Mouse (Mus musculus): ENCODE data around the gene Bbs4. TPM values are rescaled to one million over a fixed set of nuclear protein-coding genes. Genes with fewer than 3 reads are reported as not detected.

The Bbs4 gene
- polyA plus RNA-seq, 1 experiment from 2014 or later: 17.5 TPM

- Histone ChIP-seq H3K9ac (no peak overlapping the region), H3K9me3 (no peaks in the 10 kb centered on the region), H3K4me2 (no peak overlapping the region), H3K36me3 (peaks cover 14% of the 10 kb centered on the region; the same call in 1 of the 2 replicates), H3K4me1 (no peaks in the 10 kb centered on the region), H3K27me3 (no peaks in the 10 kb centered on the region), H3K4me3 (no peak overlapping the region), H3K27ac (no peak overlapping the region)
- 80% methylated on average over 5 of the region's 5 CpGs for WGBS
- ATAC-seq (ENCODE audit: insufficient number of reproducible peaks, low FRiP score, low TSS enrichment, low read depth): no peak
Measured at GRCm38 (mm10) chr9:59338411-59338810, 14.9 kb downstream of the Bbs4 start.

GRCm38 (mm10) chr9:59337889-59338288 is 15.4 kb downstream of the Bbs4 start:
- H3K27ac ChIP-seq: no peak overlapping the region
- ATAC-seq (ENCODE audit: insufficient number of reproducible peaks, low FRiP score, low TSS enrichment, low read depth): no peak
- no peaks in the 10 kb centered on the region for H3K4me1 ChIP-seq
- H3K27me3 ChIP-seq: no peaks in the 10 kb centered on the region
- H3K36me3 ChIP-seq: peaks cover 18% of the 10 kb centered on the region; the same call in 1 of the 2 replicates
- no peak overlapping the region for H3K4me2 ChIP-seq
- no peak overlapping the region for H3K4me3 ChIP-seq
- H3K9ac ChIP-seq: no peak overlapping the region
- no peaks in the 10 kb centered on the region for H3K9me3 ChIP-seq
- 90% methylated on average over 5 of the region's 5 CpGs for WGBS

DNA sequence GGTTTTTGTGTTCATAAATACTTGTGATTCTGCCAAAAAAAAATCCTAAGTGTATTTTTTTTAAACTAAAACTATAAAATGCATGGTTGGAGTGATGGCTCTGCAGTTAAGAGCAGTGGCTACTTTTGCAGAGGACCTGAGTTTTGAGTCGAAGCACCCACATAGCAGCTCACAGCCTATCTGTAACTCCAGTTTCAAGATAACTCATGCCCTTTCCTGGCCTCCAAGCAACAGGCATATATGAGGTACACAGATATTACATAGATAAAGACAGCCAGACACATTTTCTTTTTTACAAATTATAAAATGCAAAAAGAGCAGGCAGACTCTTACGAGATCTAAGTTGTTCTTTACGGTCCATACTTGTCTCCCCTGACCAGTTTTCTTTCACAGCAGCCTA is 16.8 kb downstream of the Bbs4 start:
- 82% methylated on average over 3 of the region's 3 CpGs for WGBS

DNA sequence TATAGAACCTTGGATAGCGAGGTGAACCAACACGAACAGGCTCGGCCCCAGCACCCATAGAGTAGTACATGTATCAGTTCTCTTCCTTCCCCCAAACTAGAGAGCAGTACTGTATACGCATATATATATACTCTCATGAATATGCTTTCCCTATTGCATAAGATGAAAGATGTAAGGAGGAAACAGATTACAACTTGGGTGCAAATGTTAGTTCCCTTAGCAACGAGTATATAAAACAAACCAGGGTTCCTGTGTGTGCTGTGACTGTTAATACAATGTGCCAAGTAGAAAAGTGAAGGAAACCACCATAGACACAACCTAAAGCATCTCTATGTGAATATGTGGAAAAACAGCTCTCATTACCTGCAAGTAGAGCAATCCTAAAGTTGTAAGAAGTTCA is 23.3 kb downstream of the Bbs4 start:
- no peaks in the 10 kb centered on the region for H3K27me3 ChIP-seq
- 88% methylated on average over 5 of the region's 5 CpGs for WGBS
- H3K36me3 ChIP-seq: peaks cover 44% of the 10 kb centered on the region
- no peak overlapping the region for H3K4me2 ChIP-seq
- no peak overlapping the region for H3K27ac ChIP-seq
- no peak for ATAC-seq (ENCODE audit: insufficient number of reproducible peaks, low FRiP score, low TSS enrichment, low read depth)
- no peaks in the 10 kb centered on the region for H3K4me1 ChIP-seq
- no peak overlapping the region for H3K4me3 ChIP-seq
- no peaks in the 10 kb centered on the region for H3K9me3 ChIP-seq
- H3K9ac ChIP-seq: no peak overlapping the region

More for the DNA sequence above, 16.8 kb downstream of the Bbs4 start:
- Histone ChIP-seq H3K36me3 (peaks cover 23% of the 10 kb centered on the region; the same call in 1 of the 2 replicates), H3K4me1 (no peaks in the 10 kb centered on the region), H3K27me3 (no peaks in the 10 kb centered on the region), H3K9ac (no peak overlapping the region), H3K4me2 (no peak overlapping the region), H3K4me3 (no peak overlapping the region), H3K27ac (no peak overlapping the region), H3K9me3 (no peaks in the 10 kb centered on the region)
- ATAC-seq (ENCODE audit: insufficient number of reproducible peaks, low FRiP score, low TSS enrichment, low read depth): no peak

- no peaks in the 10 kb centered on the region for H3K27me3 ChIP-seq
- no peak overlapping the region for H3K4me2 ChIP-seq
- H3K36me3 ChIP-seq: peaks cover 46% of the 10 kb centered on the region
- H3K4me3 ChIP-seq: no peak overlapping the region
- no peak overlapping the region for H3K27ac ChIP-seq
- H3K9me3 ChIP-seq: no peaks in the 10 kb centered on the region
- H3K4me1 ChIP-seq: no peaks in the 10 kb centered on the region
- ATAC-seq (ENCODE audit: insufficient number of reproducible peaks, low FRiP score, low TSS enrichment, low read depth): no peak
- no peak overlapping the region for H3K9ac ChIP-seq
Measured at GRCm38 (mm10) chr9:59324351-59324750, 29.0 kb downstream of the Bbs4 start.

- Histone ChIP-seq H3K4me2 (no peak overlapping the region), H3K4me3 (no peak overlapping the region), H3K9me3 (no peaks in the 10 kb centered on the region), H3K27me3 (no peaks in the 10 kb centered on the region), H3K36me3 (peaks cover 43% of the 10 kb centered on the region), H3K27ac (no peak overlapping the region), H3K9ac (no peak overlapping the region), H3K4me1 (0 out of 2 replicates have a peak, but pooled peaks cover 4% of the 10 kb centered on the region)
- ATAC-seq (ENCODE audit: insufficient number of reproducible peaks, low FRiP score, low TSS enrichment, low read depth): no peak
- WGBS: 87% methylated on average over 3 of the region's 3 CpGs
Measured at GRCm38 (mm10) chr9:59316206-59316605, 37.1 kb downstream of the Bbs4 start.

DNA sequence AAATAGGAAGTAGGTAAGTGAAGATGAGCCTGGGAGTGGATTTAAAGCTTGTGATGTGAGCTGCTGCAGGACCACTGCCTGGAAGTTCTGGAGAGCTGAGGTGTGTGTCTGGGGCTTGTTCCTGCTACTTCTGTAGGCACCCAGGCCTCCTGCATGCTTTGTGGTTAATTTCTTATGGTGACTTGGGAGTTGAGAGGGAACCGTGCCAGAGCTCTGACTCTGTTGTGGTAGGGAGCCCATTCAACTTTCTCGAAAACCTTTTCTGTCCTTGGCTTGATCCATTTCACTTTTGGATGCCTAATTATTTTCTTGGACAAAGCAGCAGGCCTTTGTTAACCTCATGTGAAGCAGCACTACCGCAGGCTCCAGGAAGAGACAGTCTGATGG is 42.0 kb downstream of the Bbs4 start:
- Histone ChIP-seq H3K27ac (peak overlapping the region; percentile 75), H3K27me3 (no peaks in the 10 kb centered on the region), H3K4me3 (no peak overlapping the region), H3K4me2 (no peak overlapping the region), H3K4me1 (0 out of 2 replicates have a peak, but pooled peaks cover 4% of the 10 kb centered on the region), H3K9ac (no peak overlapping the region), H3K9me3 (no peaks in the 10 kb centered on the region), H3K36me3 (peaks cover 50% of the 10 kb centered on the region)
- ATAC-seq (ENCODE audit: insufficient number of reproducible peaks, low FRiP score, low TSS enrichment, low read depth): no peak
- 47% methylated on average over 3 of the region's 3 CpGs for WGBS

GRCm38 (mm10) chr9:59310582-59311283 is 42.6 kb downstream of the Bbs4 start:
- Histone ChIP-seq H3K4me1 (0 out of 2 replicates have a peak, but pooled peaks cover 4% of the 10 kb centered on the region), H3K9ac (no peak overlapping the region), H3K36me3 (peaks cover 53% of the 10 kb centered on the region), H3K27me3 (no peaks in the 10 kb centered on the region), H3K4me3 (no peak overlapping the region), H3K9me3 (no peaks in the 10 kb centered on the region), H3K4me2 (no peak overlapping the region), H3K27ac (peak overlapping the region; percentile 75)
- no peak for ATAC-seq (ENCODE audit: insufficient number of reproducible peaks, low FRiP score, low TSS enrichment, low read depth)
- WGBS: 61% methylated on average over 8 of the region's 8 CpGs

- ATAC-seq (ENCODE audit: insufficient number of reproducible peaks, low FRiP score, low TSS enrichment, low read depth): no peak
- Histone ChIP-seq H3K36me3 (peaks cover 39% of the 10 kb centered on the region), H3K9me3 (no peaks in the 10 kb centered on the region), H3K4me2 (no peak overlapping the region), H3K27me3 (no peaks in the 10 kb centered on the region), H3K4me3 (no peak overlapping the region), H3K4me1 (0 out of 2 replicates have a peak, but pooled peaks cover 4% of the 10 kb centered on the region), H3K9ac (no peak overlapping the region), H3K27ac (no peak overlapping the region)
- WGBS: 51% methylated on average over 2 of the region's 2 CpGs
Measured at GRCm38 (mm10) chr9:59307890-59308289, 45.4 kb downstream of the Bbs4 start.

- 85% methylated on average over 2 of the region's 2 CpGs for WGBS
- no peak for ATAC-seq (ENCODE audit: insufficient number of reproducible peaks, low FRiP score, low TSS enrichment, low read depth)
- H3K9ac ChIP-seq: no peak overlapping the region
- H3K4me1 ChIP-seq: peaks cover 5% of the 10 kb centered on the region; the same call in 1 of the 2 replicates
- no peak overlapping the region for H3K4me2 ChIP-seq
- H3K4me3 ChIP-seq: no peak overlapping the region
- H3K27ac ChIP-seq: no peak overlapping the region
- no peaks in the 10 kb centered on the region for H3K27me3 ChIP-seq
- no peaks in the 10 kb centered on the region for H3K9me3 ChIP-seq
- peaks cover 33% of the 10 kb centered on the region for H3K36me3 ChIP-seq
Measured at GRCm38 (mm10) chr9:59296419-59296818, 56.9 kb downstream of the Bbs4 start.

DNA sequence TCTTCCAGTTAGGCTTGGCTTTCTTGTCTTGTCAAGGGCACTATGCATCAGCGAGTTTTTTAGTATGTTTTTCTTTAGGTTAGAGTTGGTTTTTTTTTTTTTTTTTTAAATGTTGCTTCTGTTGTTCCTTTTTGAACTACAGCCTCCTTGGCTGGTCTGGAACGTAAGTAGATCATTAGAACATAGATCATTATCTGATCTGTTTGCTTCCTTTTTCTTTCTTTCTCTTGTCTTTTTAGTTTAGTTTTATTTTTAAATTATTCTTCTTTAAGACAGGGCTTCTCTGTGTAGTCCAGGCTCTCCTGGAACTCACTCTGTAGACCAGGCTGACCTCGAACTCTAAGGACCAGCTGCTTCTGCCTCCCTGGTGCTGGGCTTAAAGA is 60.8 kb downstream of the Bbs4 start:
- Histone ChIP-seq H3K4me1 (peaks cover 35% of the 10 kb centered on the region), H3K27me3 (no peaks in the 10 kb centered on the region), H3K4me3 (peak overlapping the region; percentile 85), H3K9ac (no peak overlapping the region), H3K4me2 (peak overlapping the region; percentile 69), H3K27ac (no peak overlapping the region), H3K9me3 (no peaks in the 10 kb centered on the region), H3K36me3 (0 out of 2 replicates have a peak, but pooled peaks cover 2% of the 10 kb centered on the region)
- ATAC-seq (ENCODE audit: insufficient number of reproducible peaks, low FRiP score, low TSS enrichment, low read depth): no peak
- 40% methylated on average over 3 of the region's 3 CpGs for WGBS

DNA sequence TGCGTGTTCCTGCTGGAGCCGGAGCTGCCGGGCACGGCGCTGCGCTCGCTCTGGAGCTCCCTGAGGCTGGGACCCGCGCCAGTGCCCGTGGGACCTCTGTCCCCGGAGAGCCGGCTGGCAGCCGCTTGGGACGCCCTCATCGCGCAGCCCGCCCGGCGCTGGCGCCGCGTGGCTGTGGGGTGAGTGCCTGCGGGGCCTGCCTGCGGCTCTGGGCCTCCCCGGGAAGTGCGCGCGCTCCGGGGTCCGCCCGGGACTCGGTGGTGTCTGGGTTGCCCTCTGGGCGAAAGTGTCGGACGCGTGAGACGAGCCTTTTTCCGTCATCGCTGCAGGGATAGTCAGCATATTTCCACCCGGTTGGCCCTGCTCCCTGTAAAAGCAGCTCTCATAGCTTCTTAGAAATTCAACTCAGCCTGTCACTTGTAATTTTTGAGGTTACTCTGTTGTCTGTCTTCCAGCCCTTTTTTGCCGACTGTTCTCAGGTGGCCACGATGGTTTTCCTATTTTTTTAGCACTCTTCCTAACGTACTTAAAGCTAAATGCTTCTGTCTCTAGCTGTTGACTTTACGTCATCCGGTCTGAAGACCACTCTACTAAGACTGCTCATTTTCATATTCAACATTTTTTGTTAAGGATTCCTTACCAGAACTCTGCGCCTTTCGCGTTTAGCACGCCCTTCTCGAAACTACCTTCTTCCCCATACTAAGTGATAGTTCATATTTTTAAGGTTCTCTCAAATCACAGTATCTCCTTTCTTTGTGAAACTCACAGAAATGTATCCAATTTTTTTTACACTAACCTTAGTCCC is 61.4 kb downstream of the Bbs4 start:
- Histone ChIP-seq H3K27me3 (no peaks in the 10 kb centered on the region), H3K9me3 (no peaks in the 10 kb centered on the region), H3K4me1 (peaks cover 35% of the 10 kb centered on the region), H3K4me2 (peak overlapping the region; percentile 69), H3K36me3 (no peaks in the 10 kb centered on the region), H3K4me3 (peak overlapping the region; percentile 85), H3K27ac (peak overlapping the region; percentile 88), H3K9ac (peak overlapping the region; percentile 80)
- peak; percentile 22 for ATAC-seq (ENCODE audit: insufficient number of reproducible peaks, low FRiP score, low TSS enrichment, low read depth)
- WGBS: 1% methylated on average over 50 of the region's 50 CpGs

All from limb, embryonic 15.5 days (tissue).